Mouse (Mus musculus): ENCODE measurements around the gene Pdzrn3.

Pdzrn3 gene

DNA sequence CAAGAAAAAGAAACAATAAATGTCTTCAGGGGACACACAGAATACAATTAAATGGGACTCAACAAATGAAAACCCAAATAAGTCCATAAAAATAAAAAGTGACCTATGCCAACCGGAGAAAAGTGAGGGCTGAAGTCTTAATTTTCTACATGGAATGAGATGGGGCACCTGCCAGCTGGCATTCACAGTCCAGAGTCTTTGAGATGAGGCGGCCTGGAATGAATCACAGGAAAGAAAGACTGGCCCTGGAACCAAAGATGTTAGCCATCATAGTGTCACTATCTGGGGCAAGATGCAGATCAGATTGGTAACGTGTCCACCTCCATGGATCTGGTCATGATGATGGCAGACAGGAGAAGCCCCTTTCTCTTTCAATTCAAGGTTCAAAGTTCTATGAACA lies 50.5 kb downstream of the Pdzrn3 start:
- DNase-seq = no peak

DNA sequence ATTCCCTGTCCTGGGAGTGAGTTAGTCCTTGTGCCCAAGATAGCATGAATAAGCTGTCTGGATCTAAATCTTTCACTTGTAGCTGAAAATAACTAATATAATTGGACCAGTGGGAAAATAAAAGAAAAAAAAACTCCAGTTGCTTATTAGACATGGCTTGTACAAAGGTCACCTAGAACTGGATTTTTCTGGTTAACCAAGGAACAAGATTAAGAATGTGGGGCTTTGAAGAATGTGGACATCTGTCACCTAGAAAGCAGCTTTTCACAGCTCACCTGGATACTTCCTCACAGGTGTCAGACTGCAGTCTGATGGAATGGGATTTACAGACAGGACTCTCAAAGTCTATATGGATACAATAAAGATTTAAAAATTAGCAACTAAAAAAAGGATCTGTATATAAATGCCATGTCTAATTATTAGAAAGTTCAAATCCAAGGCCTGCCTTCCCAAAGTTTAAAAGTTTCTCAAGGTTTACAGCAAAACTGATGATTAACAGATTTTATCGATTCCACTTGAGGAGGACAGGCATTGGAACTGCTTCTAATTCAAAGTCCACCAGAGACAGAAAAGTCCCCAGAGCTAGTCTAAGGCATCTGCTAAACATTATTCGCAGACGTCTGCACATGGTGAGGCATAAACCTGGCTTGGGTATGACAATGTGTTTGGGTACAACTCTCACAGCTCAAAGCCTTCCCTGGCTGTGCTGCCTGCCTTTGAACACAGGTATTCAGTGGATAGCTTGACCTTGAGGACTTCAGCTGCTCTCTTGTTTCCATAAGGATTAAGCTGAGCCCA lies 51.7 kb downstream of the Pdzrn3 start:
- DNase-seq = no peak

DNA sequence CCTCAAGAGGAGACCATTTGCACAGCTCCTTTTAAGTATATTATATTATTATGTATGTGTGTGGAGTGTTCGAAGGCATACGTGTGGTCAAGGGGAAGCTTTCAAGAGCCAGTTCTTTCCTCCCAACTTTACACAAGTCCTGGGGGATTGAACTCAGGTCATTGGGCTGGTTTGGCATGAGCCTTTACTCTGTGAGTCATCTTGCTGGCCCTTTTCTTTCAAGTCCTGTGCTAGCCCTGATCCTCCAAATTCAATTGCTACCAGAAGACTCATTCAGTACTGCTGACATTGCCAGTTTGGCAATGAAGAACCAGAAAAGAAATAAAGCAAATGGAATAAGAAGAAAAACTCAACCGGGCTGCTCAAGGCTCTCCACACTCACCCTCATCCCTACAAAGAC lies 55.1 kb downstream of the Pdzrn3 start:
- DNase-seq = no peak

DNA sequence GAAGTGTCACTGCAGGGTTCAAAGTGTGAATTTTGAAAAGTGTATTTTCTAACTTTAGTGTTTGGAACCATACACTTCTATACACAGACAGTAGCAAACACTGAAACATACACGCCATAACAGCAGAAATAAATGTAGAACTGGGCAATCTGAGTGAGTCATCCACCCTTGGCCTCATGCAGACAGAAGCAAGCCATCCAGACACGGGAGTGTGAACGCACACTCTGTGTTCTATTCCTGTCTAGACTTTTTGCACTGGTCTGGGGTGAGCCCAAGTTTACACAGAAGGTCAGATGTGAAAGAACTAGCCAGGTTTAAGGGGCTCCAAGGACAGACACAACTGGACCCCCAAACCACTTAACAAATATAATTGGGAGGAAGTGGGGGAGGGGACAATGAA lies 57.3 kb downstream of the Pdzrn3 start:
- no peak for DNase-seq

DNA sequence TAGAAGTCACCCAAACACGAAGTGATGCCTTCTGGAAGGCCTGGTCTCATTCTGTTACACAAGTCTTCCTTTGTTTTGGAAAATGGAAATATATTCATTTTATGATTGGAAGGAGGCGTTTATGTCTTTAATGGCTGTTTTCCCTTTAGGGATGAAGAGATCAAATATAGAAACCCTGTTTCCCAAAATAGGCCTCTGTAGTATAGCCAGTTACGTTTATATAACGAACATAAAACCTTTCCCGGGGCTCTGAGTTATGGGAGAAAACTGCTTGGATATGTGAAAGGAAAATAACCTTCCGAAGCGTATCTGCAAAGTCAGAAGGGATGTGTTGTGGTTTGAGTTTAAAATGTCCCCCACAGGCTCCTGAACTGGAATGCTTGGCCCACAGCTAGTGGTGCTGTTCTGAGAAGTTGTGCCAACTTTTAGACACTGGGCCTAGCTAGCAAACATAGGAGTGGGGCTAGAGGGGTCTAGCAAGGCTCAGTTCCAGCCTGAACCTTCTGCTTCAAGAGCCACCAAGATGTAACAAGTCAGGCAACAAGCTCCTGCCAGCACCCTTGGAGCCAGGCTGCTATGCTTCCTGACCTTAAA lies 58.2 kb downstream of the Pdzrn3 start:
- no peak for DNase-seq

DNA sequence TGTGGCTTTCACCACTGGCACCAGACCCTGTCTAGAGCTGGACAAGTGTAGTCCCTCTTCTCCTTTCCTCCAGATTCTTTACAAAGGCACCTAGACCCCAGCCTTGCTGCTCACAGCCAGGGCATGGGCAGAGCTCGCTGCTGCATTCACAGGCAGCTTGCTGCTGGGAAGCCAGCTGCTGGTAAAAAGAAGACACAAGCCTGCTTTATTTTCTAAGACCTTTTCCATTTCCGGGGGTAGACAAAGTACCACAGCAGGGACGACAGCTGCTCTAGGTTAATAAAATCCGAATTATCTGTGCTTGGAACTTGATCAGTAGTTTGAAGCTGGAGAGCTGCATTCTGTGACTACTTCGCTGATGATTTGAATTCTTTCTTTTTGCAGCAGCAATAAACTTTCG lies 59.2 kb downstream of the Pdzrn3 start:
- no peak for DNase-seq

DNA sequence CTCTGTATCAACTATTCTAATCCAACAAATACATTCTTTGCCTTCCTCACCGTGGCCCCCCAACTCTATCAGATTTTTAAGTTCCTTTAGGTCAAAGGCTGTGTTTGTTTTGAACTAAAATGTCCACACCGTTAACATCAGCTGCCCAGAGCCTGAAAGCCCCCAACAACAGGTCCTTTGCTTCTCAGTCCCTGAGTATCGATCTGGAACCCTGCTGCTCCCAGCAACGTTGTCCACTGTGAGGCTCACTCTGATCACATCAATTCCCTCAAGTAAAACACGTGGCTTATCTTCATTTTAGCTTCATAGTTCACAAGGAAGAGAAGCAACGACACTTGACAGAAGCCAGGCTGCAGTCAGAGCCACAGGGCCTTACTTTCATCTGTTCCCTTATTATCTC lies 66.3 kb downstream of the Pdzrn3 start:
- no peak for DNase-seq

DNA sequence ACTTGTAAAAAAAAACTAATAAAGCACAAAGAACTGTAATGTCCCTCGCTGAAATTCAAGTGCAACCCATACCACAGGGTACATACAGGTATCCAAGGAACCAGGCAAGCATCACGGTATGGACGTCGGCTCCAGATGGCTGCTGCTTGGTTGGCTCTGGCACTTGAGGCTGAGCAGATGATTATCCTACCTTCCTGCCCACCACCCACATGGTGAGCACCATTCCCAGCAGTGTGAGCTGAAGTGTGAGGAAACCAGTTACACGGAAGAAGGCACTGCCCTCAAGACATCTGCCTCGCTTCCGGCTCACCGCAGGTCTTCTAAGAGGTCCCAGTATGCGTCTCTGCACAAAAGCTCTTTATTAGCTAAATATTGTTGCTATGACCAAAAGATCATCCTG lies 67.2 kb downstream of the Pdzrn3 start:
- no peak for DNase-seq

DNA sequence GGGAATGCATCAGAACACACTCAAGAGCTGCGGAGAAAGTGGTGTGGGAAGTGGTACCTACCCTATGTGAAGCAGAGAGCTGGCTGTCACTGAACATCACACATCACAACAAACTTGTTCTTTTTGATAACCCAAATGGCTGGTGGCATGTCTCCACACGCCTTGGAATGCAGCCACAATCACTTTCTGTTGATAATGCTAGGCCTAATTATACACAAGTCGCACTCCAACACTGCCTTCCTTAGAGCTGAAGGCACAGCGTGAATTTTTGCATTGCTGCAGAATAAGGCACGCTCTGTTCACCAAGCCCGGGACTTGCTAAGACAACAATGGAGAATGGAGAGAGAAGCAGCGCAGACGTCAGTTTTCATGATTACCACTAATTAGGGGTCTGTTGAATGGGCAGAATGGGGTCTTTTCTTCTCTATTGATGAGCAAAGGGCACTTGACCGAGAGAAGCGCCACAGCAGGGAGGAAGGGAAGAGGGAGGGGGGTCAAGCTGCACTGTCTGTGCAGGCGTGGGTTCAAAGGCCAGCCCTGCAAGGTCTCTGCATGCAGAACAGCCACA lies 69.6 kb downstream of the Pdzrn3 start:
- peak; percentile 25 to 40 for DNase-seq

DNA sequence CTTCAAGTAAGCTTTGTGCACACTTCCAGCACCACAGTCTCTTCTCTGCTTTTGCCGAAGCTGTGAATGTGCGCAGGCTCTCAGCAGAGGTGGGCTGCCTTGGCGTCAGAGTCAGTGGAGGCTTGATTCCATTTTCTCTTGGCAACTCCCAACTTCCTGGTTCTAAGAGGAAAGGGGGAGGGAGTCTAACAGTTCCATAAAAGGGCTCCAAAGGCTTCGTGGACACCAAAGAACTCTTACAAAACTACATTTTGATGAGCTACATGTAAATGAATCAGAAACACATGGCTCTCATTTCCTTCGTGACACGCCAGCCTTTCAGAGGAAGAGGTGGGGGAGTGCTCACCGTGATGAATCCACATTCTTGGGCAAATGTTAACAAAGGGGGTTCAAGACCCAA lies 70.9 kb downstream of the Pdzrn3 start:
- DNase-seq = no peak

DNA sequence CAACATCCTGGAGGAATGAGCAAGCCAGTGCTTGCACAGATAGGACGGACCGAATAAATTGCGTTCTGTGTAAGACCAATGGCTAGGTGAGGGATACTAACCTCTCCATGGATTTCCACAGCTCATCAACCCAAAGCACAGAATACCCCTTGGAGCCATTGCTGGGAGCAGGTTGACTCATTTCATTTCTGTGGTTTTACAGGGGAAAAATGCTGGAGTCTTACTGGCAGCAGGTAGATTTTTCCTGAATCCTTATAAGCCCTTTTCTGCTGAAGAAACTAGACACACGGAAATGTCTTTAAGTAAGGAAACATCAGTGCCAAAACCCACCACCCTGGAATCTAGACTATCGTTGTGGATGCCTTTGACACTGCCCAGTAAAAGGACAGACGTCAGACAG lies 72.2 kb downstream of the Pdzrn3 start:
- DNase-seq = no peak

DNA sequence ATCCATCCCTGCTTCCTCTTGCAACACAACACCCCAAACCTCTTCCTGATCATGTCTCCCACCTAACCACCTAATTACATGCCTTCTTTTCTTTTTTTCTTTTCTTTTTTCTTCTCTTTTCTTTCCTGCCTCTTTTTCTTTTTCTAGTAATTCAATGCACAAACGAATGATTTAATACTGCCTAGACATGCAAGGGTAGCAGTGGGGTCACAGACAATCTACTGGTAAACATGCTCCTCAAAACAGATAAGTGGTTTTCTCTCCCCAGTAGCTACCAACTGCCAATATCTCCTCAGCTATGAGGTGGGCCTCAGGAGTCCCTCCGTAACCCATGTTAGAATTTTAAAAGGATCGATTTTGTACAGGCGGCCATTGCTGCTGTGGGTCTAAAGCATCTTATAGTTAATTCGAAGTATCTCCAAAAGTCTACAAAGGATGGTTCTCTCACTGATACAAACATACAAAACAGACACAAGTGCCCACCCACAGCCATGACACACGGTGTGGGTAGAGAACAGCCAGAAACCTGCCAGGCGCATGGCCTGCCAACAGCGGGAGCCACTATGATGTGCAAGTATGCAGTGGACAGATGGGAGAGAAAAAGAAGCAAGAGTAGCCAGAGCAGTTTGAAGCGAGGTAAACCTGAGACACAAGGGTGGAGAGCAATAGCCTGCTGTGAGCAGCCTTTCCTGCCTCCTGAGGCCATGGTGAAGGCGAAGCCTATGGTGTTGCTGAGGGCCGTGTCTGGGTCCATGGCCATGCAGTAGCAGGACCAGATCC lies 73.5 kb downstream of the Pdzrn3 start:
- no peak for DNase-seq

DNA sequence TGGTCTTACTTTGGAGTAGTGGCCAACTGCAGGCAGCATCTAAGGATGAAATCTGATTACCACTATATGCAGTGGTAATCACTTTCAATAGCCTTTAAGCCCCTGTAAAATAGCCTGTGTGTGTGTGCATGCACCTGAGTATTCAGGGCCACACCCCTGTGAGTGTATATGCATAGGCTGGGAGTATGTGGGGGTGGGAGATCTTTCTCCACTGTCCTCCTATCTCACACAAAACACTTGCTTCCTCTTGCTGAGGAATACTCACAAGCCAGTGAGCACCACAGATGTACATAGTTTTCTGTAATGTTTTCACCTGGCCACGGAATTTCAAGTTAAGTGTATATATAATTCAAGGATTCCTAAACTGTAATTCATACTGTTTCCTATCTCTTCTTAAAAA lies 74.2 kb downstream of the Pdzrn3 start:
- DNase-seq = no peak

DNA sequence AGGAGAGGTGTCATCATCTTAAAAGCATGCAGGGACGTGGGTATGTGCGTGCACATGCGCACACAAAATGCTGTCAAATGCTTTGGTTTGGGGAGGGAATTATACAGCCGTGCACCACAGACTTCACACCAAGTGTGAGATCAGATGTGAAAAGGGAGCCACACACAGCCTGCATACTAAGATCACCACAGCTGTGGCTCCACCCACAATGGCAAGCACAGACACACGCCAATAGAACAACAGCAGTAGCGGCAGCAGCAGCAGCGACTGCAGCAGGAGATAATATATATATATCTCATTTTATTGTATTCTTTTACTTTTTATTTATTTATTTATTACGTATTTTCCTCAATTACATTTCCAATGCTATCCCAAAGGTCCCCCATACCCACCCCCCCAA lies 76.5 kb downstream of the Pdzrn3 start:
- no peak for DNase-seq

DNA sequence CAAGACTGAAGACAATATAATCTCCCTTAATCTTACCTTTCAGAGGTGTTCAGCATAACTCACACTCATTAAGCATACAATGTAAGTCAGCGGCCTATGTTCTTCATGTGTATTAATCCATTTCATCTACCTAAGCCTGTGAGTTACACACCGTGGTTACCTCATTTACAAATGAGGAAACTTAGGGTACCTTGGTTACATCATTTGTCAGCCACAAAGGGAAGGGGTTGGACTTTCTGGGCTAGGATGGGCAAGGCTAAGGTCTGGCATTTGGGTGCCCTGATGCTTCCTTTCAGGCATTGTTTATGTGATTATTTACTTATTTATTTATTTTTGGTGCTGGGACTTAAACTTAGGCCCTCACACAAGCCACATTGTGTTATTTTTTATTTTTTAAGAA lies 78.3 kb downstream of the Pdzrn3 start:
- no peak for DNase-seq

DNA sequence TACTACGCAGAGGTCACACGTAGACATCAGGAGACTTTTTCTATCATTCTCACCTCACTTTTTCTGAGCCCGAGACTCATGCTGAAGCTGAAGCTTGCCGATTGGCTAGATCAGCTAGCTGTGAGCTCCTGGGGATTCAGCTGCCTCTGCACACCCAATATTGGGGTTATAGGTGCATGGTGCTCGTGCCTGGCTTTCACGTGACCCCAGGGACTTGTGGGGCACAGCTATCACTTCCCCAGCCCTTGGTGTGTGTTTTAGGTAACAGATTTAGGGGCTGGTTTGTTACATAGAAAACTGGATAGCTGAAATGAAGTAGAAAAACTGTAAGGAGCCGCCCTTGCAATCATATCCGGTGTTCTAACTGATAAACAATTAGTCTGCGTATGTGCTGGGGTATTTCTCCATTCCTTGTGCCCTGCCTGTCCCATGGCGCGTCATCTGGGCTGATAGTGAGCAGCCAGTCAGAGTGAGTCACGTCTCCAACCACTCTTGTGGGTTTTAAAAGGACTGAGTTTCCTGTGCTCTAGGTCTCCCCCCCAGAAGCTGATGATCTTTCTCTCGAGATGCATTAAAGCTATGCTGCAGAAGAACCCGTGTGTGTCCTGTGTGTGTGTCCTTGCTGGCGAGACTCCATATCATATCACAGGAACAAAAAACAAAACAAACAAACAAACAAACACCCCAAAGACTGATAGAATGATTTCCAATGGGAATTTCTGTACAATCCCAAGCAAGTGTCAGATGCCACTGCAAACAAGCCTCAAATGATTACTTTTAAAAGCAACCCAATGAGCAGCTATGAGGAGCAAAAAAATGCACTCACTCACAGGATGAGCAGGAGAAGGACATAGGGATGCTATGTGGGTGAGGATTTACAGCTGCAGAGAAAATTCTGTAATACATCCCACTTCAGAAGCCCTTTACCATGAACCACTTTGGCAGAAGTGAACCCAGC lies 79.9 kb downstream of the Pdzrn3 start:
- no peak for DNase-seq

DNA sequence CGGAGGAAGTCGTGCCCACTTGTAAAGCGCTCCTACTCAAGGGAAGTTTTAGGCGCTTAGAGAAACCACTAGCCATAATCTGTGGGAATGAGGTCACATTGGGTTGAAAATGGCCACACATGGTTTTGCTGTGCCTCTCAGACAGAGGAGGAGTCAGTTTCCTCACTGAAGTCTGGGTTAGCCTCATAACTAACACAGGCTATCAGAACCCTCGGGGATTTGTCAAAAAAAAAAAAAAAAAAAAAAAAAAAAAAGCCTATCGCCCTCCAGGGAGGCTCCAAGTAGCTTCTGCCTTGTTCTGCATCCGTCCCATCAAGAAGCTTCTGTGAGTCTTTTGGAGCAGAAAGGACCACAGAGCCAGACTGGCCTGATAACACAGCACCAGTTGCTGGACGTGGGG lies 80.7 kb downstream of the Pdzrn3 start:
- no peak for DNase-seq

DNA sequence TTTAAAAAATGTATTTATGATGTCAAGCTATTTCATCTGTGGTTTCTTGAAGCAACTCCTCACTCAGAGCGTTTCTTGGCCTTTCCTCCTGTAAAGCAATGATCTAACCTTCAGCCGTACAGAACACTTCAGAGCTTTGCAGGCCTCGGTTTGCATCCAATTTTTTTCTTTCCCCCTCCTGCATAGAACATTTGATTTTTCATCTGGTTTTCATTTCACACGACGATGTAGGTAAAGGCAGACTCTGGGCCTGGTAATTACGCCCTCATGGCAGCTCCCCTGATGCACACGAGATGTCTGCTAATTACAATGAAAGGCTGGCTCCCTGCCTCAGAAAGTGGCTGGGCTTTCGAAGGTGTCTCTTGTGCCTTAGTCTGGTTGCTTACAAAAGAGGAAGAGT lies 81.4 kb downstream of the Pdzrn3 start:
- DNase-seq = no peak

DNA sequence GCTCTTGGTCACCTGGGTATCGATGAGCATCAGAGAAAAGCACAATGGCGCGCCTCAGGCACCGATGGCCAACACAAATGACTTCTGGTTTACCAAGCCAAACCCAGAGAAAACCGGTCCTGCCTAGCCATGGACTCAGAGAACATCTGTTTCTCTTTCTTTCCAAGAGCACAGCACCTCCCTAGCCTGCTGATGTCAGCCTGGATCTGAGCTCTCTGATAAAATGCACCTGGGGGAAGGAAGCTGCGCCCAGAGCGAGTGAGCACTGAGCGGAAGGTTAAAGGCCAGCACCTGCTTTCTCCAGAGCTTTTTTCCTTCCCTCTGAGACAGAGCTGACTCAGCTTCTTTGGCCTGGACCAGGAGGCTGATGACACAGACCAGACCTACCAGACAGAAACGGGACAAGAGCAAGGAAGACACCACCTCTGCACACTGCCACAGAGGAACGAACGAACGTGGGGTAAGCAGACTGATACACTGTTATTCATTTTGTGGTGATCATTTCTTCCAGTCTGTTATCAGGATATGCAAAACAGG lies 84.6 kb downstream of the Pdzrn3 start:
- DNase-seq = no peak

DNA sequence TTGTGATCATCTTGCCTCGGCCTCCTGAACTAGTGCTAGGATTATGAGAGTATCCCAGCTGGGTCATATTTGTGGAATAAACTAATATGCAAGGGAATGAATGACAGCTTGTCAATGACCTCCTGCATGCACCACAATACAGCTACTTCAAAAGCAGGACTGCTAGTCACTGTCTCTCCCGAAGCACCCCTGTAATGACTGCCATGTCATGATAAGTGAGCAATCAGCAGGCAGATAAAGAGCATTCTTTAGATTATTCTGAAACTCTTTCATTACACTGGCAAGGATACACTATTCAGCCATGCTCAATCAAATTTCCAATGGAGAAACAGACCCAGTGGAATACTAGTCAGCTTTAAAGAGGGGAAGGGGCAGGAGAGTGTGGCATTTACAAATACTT lies 85.8 kb downstream of the Pdzrn3 start:
- no peak for DNase-seq

DNA sequence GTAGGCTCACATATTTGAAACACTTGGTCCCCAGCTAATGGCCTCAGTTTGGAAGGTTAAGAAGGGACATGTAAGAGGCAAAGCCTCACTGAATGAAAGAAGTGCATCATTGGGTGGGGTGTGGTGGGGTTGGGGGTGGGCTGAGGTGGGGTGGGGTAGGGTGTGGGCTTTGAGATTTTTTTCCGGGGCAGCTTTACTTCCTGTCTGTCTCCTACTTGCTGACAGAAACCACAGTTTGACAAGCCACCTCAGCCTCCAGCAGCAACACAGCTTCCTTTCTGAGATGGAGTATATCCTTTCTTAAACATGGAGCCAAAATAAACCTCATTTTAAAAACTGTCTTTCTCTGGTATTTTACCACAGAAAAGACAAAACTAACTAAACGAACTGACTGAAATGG lies 87.5 kb downstream of the Pdzrn3 start:
- no peak for DNase-seq

DNA sequence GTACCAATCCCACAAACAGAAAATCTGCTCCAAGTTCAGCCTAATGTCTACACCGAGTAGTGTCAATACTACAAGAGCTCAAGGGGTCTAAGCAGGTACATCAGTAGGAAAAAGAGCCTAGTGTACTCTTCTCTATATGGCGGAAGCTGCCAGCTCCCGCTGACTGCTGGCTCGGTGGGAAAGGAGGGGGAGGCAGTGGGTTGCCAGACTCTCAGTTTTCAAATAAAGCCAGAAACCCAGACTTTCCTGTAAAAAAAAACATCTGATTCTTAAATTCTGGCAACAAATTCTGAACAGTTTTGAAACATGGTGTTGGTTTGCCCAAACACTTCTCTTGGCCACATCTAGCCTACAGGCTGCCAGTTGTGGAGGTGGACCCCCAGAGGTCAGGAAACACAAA lies 88.3 kb downstream of the Pdzrn3 start:
- DNase-seq = no peak

Data from lung, postnatal 4 days (tissue).